Mouse (Mus musculus): ENCODE measurements around the gene Adcy7. TPM values are rescaled to one million over a fixed set of nuclear protein-coding genes. Genes with fewer than 3 reads are reported as not detected.

The Adcy7 gene
- total and polyA plus RNA-seq, 3 experiments, result 70.0 to 129 (median 117) TPM

DNA sequence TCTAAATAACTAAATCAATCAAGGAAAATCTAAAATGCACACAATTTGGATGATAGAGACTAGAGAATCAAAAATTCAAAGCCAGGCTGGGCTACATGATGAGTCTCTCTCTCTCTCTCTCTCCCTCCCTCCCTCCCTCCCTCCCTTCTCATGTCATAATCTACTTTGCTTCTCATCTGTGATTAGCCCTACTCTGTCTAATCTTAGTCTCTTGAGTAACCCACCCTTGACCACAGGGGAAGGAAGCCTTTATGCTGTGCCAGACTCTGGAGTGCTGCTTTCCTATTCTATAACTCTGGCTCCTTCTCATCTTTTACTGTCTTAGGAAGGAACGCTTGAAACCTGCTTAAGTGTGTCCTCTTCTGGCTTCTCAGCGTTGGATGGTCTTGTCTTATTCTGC is 99.3 kb downstream of the Adcy7 start:
- Histone ChIP-seq H3K9me3 (replicated peaks) (no peaks in the 10 kb centered on the region), H3K4me1 (ENCODE audit: insufficient read depth, low read depth, low read length) (no peaks in the 10 kb centered on the region), H3K27me3 (ENCODE audit: insufficient read depth, low read length) (peaks cover 53% of the 10 kb centered on the region), H3K4me3 (ENCODE audit: low read depth, low read length) (no peak overlapping the region), H3K36me3 (replicated peaks) (no peaks in the 10 kb centered on the region)
- DNase-seq (ENCODE audit: low spot score) (no peak), ATAC-seq (ENCODE audit: extremely low read depth, insufficient number of reproducible peaks, low FRiP score, poor library complexity, severe bottlenecking) (no peak)
- TF ChIP-seq POLR2AphosphoS5 (IDR thresholded peaks at IDR 0.05; ENCODE audit: insufficient replicate concordance, low read depth, low read length), result no peak
- TF ChIP-seq CTCF (IDR thresholded peaks at IDR 0.05; ENCODE audit: low read depth, low read length), result no peak
- no peak for TF ChIP-seq TAL1 (conservative IDR thresholded peaks at IDR 0.05; ENCODE audit: low read depth, low read length)
- TF ChIP-seq GATA2 (IDR thresholded peaks at IDR 0.05; ENCODE audit: borderline replicate concordance, low read depth, low read length), result no peak
- TF ChIP-seq GATA1 (IDR thresholded peaks at IDR 0.05; ENCODE audit: borderline replicate concordance, low read length), result no peak

DNA sequence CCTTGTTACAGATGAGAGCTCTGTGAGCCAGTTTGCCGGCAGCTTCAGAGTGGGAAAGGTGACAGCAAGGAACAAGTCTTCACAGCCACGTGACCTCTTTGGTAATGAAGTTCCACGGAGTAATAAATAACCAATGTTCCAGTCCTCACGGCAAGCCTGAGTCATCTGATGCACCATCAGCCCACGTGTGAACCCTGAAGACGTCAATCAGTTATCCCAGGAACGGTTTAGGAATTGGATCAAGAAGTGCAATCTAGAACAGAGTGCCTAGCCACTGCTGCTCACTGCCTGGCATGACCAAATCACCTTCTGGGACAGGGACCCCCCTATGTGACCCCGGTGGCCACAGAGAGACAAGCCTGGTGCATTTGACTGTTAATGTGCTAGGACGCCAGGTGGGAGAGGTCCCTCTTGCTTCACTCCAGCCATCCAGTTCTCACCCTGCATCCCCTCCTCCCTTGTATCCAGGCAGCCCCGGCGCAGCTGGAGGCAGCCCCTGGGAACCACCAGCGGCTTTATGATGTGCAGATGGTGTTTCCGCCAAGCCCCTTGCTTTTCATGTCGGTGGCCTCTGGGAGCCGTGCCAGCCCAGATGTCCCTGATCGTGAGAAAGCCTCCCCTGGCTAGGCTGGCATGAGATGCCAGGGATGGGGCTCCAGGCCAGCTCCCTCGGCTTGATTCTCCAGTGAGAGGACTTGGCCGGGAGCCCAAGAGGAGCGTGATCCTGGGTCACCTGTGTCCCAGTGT is 104.8 kb downstream of the Adcy7 start:
- DNase-seq (ENCODE audit: low spot score) (no peak), ATAC-seq (ENCODE audit: extremely low read depth, insufficient number of reproducible peaks, low FRiP score, poor library complexity, severe bottlenecking) (no peak)
- Histone ChIP-seq H3K4me3 (ENCODE audit: low read depth, low read length) (no peak overlapping the region), H3K27me3 (ENCODE audit: insufficient read depth, low read length) (peaks cover 49% of the 10 kb centered on the region), H3K9me3 (replicated peaks) (no peaks in the 10 kb centered on the region), H3K4me1 (ENCODE audit: insufficient read depth, low read depth, low read length) (no peaks in the 10 kb centered on the region), H3K36me3 (replicated peaks) (no peaks in the 10 kb centered on the region)
- TF ChIP-seq CTCF (IDR thresholded peaks at IDR 0.05; ENCODE audit: low read depth, low read length), result no peak
- no peak for TF ChIP-seq TAL1 (conservative IDR thresholded peaks at IDR 0.05; ENCODE audit: low read depth, low read length)
- no peak for TF ChIP-seq POLR2AphosphoS5 (IDR thresholded peaks at IDR 0.05; ENCODE audit: insufficient replicate concordance, low read depth, low read length)
- no peak for TF ChIP-seq GATA2 (IDR thresholded peaks at IDR 0.05; ENCODE audit: borderline replicate concordance, low read depth, low read length)
- TF ChIP-seq GATA1 (IDR thresholded peaks at IDR 0.05; ENCODE audit: borderline replicate concordance, low read length), result no peak

Other genes with a start within 250 kb of the Adcy7 start
- 74.4 and 82.6 TPM in 2 replicates for gene Cnep1r1, start 153.6 kb upstream of the Adcy7 start, total RNA-seq (2014; fragmentation: Nextera tagmentation)
- 11.2 and 11.8 TPM in 2 replicates for gene Cnep1r1, start 153.6 kb upstream of the Adcy7 start, total RNA-seq (2017)
- 10.7 and 12.7 TPM in 2 replicates for gene Cnep1r1, start 153.6 kb upstream of the Adcy7 start, polyA plus RNA-seq (2012)
- 37.1 and 44.9 TPM in 2 replicates for gene Heatr3, start 134.5 kb upstream of the Adcy7 start, total RNA-seq (2014; fragmentation: Nextera tagmentation)
- gene Heatr3, start 134.5 kb upstream of the Adcy7 start, total RNA-seq (2017), result 33.6 and 44.5 TPM in 2 replicates
- 12.9 and 13.4 TPM in 2 replicates for gene Heatr3, start 134.5 kb upstream of the Adcy7 start, polyA plus RNA-seq (2012)
- gene Tent4b, start 73.2 kb upstream of the Adcy7 start, total RNA-seq (2014; fragmentation: Nextera tagmentation), result 51.5 and 58.6 TPM in 2 replicates
- gene Tent4b, start 73.2 kb upstream of the Adcy7 start, total RNA-seq (2017), result 36.0 and 37.1 TPM in 2 replicates
- 10.3 and 13.7 TPM in 2 replicates for gene Tent4b, start 73.2 kb upstream of the Adcy7 start, polyA plus RNA-seq (2012)
- 99.4 and 103 TPM in 2 replicates for gene Brd7, start 89.8 kb downstream of the Adcy7 start, total RNA-seq (2014; fragmentation: Nextera tagmentation)
- 80.2 and 90.0 TPM in 2 replicates for gene Brd7, start 89.8 kb downstream of the Adcy7 start, total RNA-seq (2017)
- 374 and 528 TPM in 2 replicates for gene Brd7, start 89.8 kb downstream of the Adcy7 start, polyA plus RNA-seq (2012)
- not detected in 2 replicates for gene Nkd1, start 249.0 kb downstream of the Adcy7 start, total RNA-seq (2014; fragmentation: Nextera tagmentation)
- 0.05 and 0.06 TPM in 2 replicates for gene Nkd1, start 249.0 kb downstream of the Adcy7 start, total RNA-seq (2017)
- not detected in 2 replicates for gene Nkd1, start 249.0 kb downstream of the Adcy7 start, polyA plus RNA-seq (2012)